In genomic region chr3:39424778-39425642, GRCm38 (mm10) we compare ENCODE assay signal across 16 mouse cellular contexts.
DNase-seq lines count a peak whose midpoint lies in the region; ATAC-seq lines count a peak whose summit lies in the region.
"Had no signal": no experiment of that assay in that cellular context is flagged by ENCODE, and none has a peak within 500 bp of the region (broad histone marks: within the 10 kb centered on the region; RNA-seq: fewer than 3 reads in every experiment).

No protein-coding gene starts in this region.

- H3K9ac ChIP-seq in hindbrain, embryonic 13.5 days: no peak overlapping the region
- H3K9ac ChIP-seq in hindbrain, embryonic 12.5 days: no peak overlapping the region
- H3K9ac ChIP-seq in neural tube, embryonic 11.5 days (ENCODE audit: low read length): no peak overlapping the region
- H3K9ac ChIP-seq: embryonic facial prominence, embryonic 13.5 days; heart, embryonic 15.5 days had no signal

- H3K27me3 ChIP-seq in hindbrain, embryonic 13.5 days: no peaks in the 10 kb centered on the region
- H3K27me3 ChIP-seq in hindbrain, embryonic 12.5 days: no peaks in the 10 kb centered on the region
- H3K27me3 ChIP-seq in neural tube, embryonic 11.5 days (ENCODE audit: control insufficient read depth, insufficient read depth, low read length): no peaks in the 10 kb centered on the region
- H3K27me3 ChIP-seq: embryonic facial prominence, embryonic 13.5 days; heart, embryonic 15.5 days had no signal

- no peaks in the 10 kb centered on the region for H3K9me3 ChIP-seq in hindbrain, embryonic 13.5 days
- no peaks in the 10 kb centered on the region for H3K9me3 ChIP-seq in hindbrain, embryonic 12.5 days (replicated peaks)
- no peaks in the 10 kb centered on the region for H3K9me3 ChIP-seq in neural tube, embryonic 11.5 days (ENCODE audit: control insufficient read depth, low read length)
- H3K9me3 ChIP-seq: embryonic facial prominence, embryonic 13.5 days; heart, embryonic 15.5 days had no signal

- H3K27ac ChIP-seq in hindbrain, embryonic 13.5 days: peak overlapping the region; percentile 58; the same call in 1 of the 2 replicates
- no peak overlapping the region for H3K27ac ChIP-seq in hindbrain, embryonic 12.5 days
- H3K27ac ChIP-seq in neural tube, embryonic 11.5 days (ENCODE audit: low read depth, low read length): no peak overlapping the region
- H3K27ac ChIP-seq: embryonic facial prominence, embryonic 13.5 days; heart, embryonic 15.5 days; kidney, postnatal 0 days had no signal

- no peak overlapping the region for H3K4me2 ChIP-seq in hindbrain, embryonic 13.5 days
- no peak overlapping the region for H3K4me2 ChIP-seq in hindbrain, embryonic 12.5 days (replicated peaks)
- H3K4me2 ChIP-seq in neural tube, embryonic 11.5 days (ENCODE audit: low read depth): no peak overlapping the region
- H3K4me2 ChIP-seq: embryonic facial prominence, embryonic 13.5 days; heart, embryonic 15.5 days had no signal

- DNase-seq in neural tube, embryonic 11.5 days (ENCODE audit: low spot score): peak; percentile 9
- DNase-seq in neural tube, embryonic 10.5 days (ENCODE audit: extremely low spot score, low spot score): no peak
- peak; percentile 23 for DNase-seq in mesoderm, embryonic 11.5 days (ENCODE audit: low read depth, low spot score)
- no peak for DNase-seq in heart, postnatal 4 days
- DNase-seq: cerebellum, adult 9-11 months; gastrocnemius, postnatal 36 days; kidney, adult 18-20 months; liver; thymus, adult 2 months had no signal

- peak; percentile 61; the same call in 1 of the 2 replicates for ATAC-seq in hindbrain, embryonic 13.5 days (ENCODE audit: low FRiP score)
- ATAC-seq in hindbrain, embryonic 12.5 days (ENCODE audit: low FRiP score): no peak
- no peak for ATAC-seq in neural tube, embryonic 11.5 days (ENCODE audit: insufficient read depth, low FRiP score, low TSS enrichment)
- no peak for ATAC-seq in frontal cortex, adult (ENCODE audit: low TSS enrichment)
- ATAC-seq: lung, postnatal 0 days had no signal

- 46% methylated on average over 5 of the region's 5 CpGs for WGBS in hindbrain, embryonic 13.5 days
- WGBS in hindbrain, embryonic 12.5 days: 60% methylated on average over 5 of the region's 5 CpGs
- WGBS in neural tube, embryonic 11.5 days: 62% methylated on average over 5 of the region's 5 CpGs

- no peaks in the 10 kb centered on the region for H3K36me3 ChIP-seq in hindbrain, embryonic 13.5 days
- no peaks in the 10 kb centered on the region for H3K36me3 ChIP-seq in hindbrain, embryonic 12.5 days
- no peaks in the 10 kb centered on the region for H3K36me3 ChIP-seq in neural tube, embryonic 11.5 days (ENCODE audit: control insufficient read depth, insufficient read depth, low read length)
- H3K36me3 ChIP-seq: embryonic facial prominence, embryonic 13.5 days; heart, embryonic 15.5 days had no signal

- H3K4me3 ChIP-seq in hindbrain, embryonic 13.5 days: no peak overlapping the region
- H3K4me3 ChIP-seq in hindbrain, embryonic 12.5 days: no peak overlapping the region
- H3K4me3 ChIP-seq in neural tube, embryonic 11.5 days (ENCODE audit: low read depth, low read length): no peak overlapping the region
- H3K4me3 ChIP-seq: embryonic facial prominence, embryonic 13.5 days; heart, embryonic 15.5 days had no signal

- H3K4me1 ChIP-seq in hindbrain, embryonic 13.5 days (replicated peaks): peaks cover 8% of the 10 kb centered on the region
- peaks cover 5% of the 10 kb centered on the region; the same call in 1 of the 2 replicates for H3K4me1 ChIP-seq in hindbrain, embryonic 12.5 days
- H3K4me1 ChIP-seq in neural tube, embryonic 11.5 days (ENCODE audit: control insufficient read depth, insufficient read depth, low read length): no peaks in the 10 kb centered on the region
- H3K4me1 ChIP-seq: embryonic facial prominence, embryonic 13.5 days; heart, embryonic 15.5 days had no signal

Comparison
In these comparisons a context has a peak if more than half of its experiments do, and no peak if none do; other contexts are left out.
1. DNase-seq: peak in neural tube, embryonic 11.5 days (single experiment) and mesoderm, embryonic 11.5 days (single experiment); none in neural tube, embryonic 10.5 days (single experiment) and heart, postnatal 4 days (single experiment).